Mouse (Mus musculus) thymus, adult 2 months (tissue): ENCODE measurements around the gene Rab22a. TPM values are rescaled to one million over a fixed set of nuclear protein-coding genes. Genes with fewer than 3 reads are reported as not detected.

ENCODE experiments used
- DNase-seq: peaks from one replicate; pipeline ENCODE4 v3.0.0; 2021
- H3K27ac ChIP-seq: fragments of 200-500 bp; 2 replicates; pipeline ENCODE4 v1.5.1; 2012; ENCODE audit warnings: low read length, control low read depth; ENCODE audit not compliant: control insufficient read depth, insufficient read depth
- H3K27me3 ChIP-seq: fragments of 200-500 bp; 2 replicates; pipeline ENCODE4 v1.6.1; 2012; ENCODE audit warnings: mild to moderate bottlenecking, low read length, moderate library complexity, mixed read lengths; ENCODE audit not compliant: control insufficient read depth, insufficient read depth
- H3K36me3 ChIP-seq: fragments of 200-500 bp; 2 replicates; pipeline ENCODE4 v1.6.1; 2012; ENCODE audit warnings: mild to moderate bottlenecking, low read length, moderate library complexity; ENCODE audit not compliant: control insufficient read depth, insufficient read depth
- H3K4me1 ChIP-seq: fragments of 200-500 bp; replicated peaks from 2 replicates; pipeline ENCODE4 v1.6.1; 2012; ENCODE audit warnings: low read length; ENCODE audit not compliant: control insufficient read depth, insufficient read depth
- H3K4me3 ChIP-seq: fragments of 200-500 bp; 2 replicates; pipeline ENCODE4 v1.5.1; 2012; ENCODE audit warnings: mild to moderate bottlenecking, low read length, control low read depth, moderate library complexity; ENCODE audit not compliant: control insufficient read depth, insufficient read depth
- CTCF ChIP-seq: fragments of 200-500 bp; IDR thresholded peaks from 2 replicates; pipeline ENCODE4 v1.5.1; 2012; ENCODE audit warnings: mild to moderate bottlenecking, control low read depth, low read length, moderate library complexity, borderline replicate concordance; ENCODE audit not compliant: control insufficient read depth, poor library complexity, insufficient read depth; ENCODE audit errors: extremely low read depth
- POLR2A ChIP-seq: fragments of 200-500 bp; IDR thresholded peaks from 2 replicates; pipeline ENCODE4 v1.6.1; 2012; ENCODE audit warnings: mild to moderate bottlenecking, low read length, control low read depth, moderate library complexity; ENCODE audit not compliant: control insufficient read depth, poor library complexity, insufficient read depth; ENCODE audit errors: extremely low read depth
- WGBS: fragments of 180-500 bp; shearing (Covaris S2); methylation state at CpG from one replicate; pipeline ENCODE4 v1.1.7; 2018; 5-methylcytosine and 5-hydroxymethylcytosine counted together
- polyA plus RNA-seq: library from polyadenylated mRNA; depleted of rRNA; stranded (reverse); fragments of >200 nt; gene quantifications from 2 replicates; pipeline ENCODE4 v1.2.3, GENCODE M21; 2012

The Rab22a gene
- polyA plus RNA-seq, 1 experiment, result 33.8 TPM

GRCm38 (mm10) chr2:173680153-173680552 is 20.6 kb downstream of the Rab22a start:
- H3K4me1 ChIP-seq, result peaks cover 3% of the 10 kb centered on the region; the same call in 1 of the 2 replicates
- H3K36me3 ChIP-seq, result no peaks in the 10 kb centered on the region; the same call in 1 of the 2 replicates
- no peaks in the 10 kb centered on the region for H3K27me3 ChIP-seq
- H3K4me3 ChIP-seq, result no peak overlapping the region
- H3K27ac ChIP-seq, result no peak overlapping the region; the same call in 1 of the 2 replicates
- DNase-seq, result no peak
- 93% methylated on average over 1 of the region's 1 CpGs for WGBS
- TF ChIP-seq CTCF, result no peak
- no peak for TF ChIP-seq POLR2A

DNA sequence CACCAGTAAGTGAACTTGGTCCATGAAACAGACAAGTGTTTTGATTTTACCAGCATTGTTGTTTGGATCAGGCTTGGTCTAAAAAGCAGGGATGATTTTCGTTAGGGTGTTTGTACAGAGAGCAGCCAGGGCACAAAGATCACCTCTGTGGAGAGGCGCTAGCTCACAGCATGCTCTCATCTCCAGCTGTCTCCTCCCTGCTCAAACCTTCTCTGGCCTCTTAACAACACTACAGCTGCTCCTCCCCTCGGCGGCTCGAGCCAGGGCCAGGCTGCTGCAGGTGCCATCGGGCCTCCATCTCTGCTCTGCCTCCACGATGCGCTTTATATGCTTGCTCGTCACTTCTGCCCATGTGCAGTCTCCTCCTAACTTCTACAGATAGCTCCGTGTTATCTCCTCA is 23.2 kb downstream of the Rab22a start:
- no peaks in the 10 kb centered on the region for H3K36me3 ChIP-seq
- H3K27ac ChIP-seq, result no peak overlapping the region
- H3K4me3 ChIP-seq, result no peak overlapping the region
- DNase-seq, result no peak
- 0 out of 2 replicates have a peak, but pooled peaks cover 5% of the 10 kb centered on the region for H3K4me1 ChIP-seq
- TF ChIP-seq POLR2A (no peak), CTCF (no peak)
- WGBS, result 92% methylated on average over 10 of the region's 10 CpGs
- no peaks in the 10 kb centered on the region for H3K27me3 ChIP-seq

- Histone ChIP-seq H3K27ac (no peak overlapping the region), H3K4me1 (0 out of 2 replicates have a peak, but pooled peaks cover 5% of the 10 kb centered on the region), H3K36me3 (peaks cover 7% of the 10 kb centered on the region; the same call in 1 of the 2 replicates), H3K4me3 (no peak overlapping the region), H3K27me3 (no peaks in the 10 kb centered on the region)
- whole genome bisulfite sequencing, result 15% methylated on average over 3 of the region's 3 CpGs
- TF ChIP-seq POLR2A, result no peak
- TF ChIP-seq CTCF, result no peak
- DNase-seq, result no peak
Measured at GRCm38 (mm10) chr2:173685781-173686361, 26.3 kb downstream of the Rab22a start.

DNA sequence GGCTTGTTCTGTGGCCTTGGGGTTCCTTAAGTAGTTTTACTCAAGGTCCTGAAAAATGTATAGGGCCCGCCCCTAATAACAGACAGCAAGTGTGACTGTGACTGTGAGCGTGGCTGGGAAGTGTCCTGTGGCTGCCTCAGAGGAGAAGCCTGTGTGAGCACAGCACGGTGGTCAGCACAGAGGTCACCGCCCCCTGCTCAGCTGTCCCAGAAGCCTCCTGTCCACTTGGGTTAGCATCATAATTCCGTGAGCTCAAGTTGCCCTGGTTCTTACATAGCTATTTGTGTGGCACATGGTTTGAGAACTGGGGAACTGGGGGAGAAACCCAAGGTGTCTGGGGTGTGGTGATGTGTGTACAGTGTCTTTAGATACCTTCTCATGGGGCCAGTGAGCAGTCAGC is 27.8 kb downstream of the Rab22a start:
- Histone ChIP-seq H3K36me3 (peaks cover 7% of the 10 kb centered on the region; the same call in 1 of the 2 replicates), H3K4me1 (0 out of 2 replicates have a peak, but pooled peaks cover 5% of the 10 kb centered on the region), H3K4me3 (no peak overlapping the region), H3K27ac (no peak overlapping the region), H3K27me3 (no peaks in the 10 kb centered on the region)
- TF ChIP-seq POLR2A, result no peak
- no peak for TF ChIP-seq CTCF
- WGBS, result 96% methylated on average over 5 of the region's 5 CpGs
- DNase-seq, result no peak

GRCm38 (mm10) chr2:173689835-173690234 is 30.3 kb downstream of the Rab22a start:
- no peak for DNase-seq
- no peak for TF ChIP-seq CTCF
- TF ChIP-seq POLR2A, result no peak
- H3K27ac ChIP-seq, result no peak overlapping the region
- no peaks in the 10 kb centered on the region for H3K27me3 ChIP-seq
- H3K36me3 ChIP-seq, result peaks cover 10% of the 10 kb centered on the region; the same call in 1 of the 2 replicates
- 0 out of 2 replicates have a peak, but pooled peaks cover 5% of the 10 kb centered on the region for H3K4me1 ChIP-seq
- no peak overlapping the region for H3K4me3 ChIP-seq

GRCm38 (mm10) chr2:173691748-173692147 is 32.2 kb downstream of the Rab22a start:
- no peak for TF ChIP-seq POLR2A
- TF ChIP-seq CTCF, result no peak
- H3K4me3 ChIP-seq, result no peak overlapping the region
- no peak overlapping the region for H3K27ac ChIP-seq
- peaks cover 25% of the 10 kb centered on the region for H3K36me3 ChIP-seq
- WGBS, result 97% methylated on average over 6 of the region's 6 CpGs
- DNase-seq, result no peak
- no peaks in the 10 kb centered on the region for H3K4me1 ChIP-seq
- no peaks in the 10 kb centered on the region for H3K27me3 ChIP-seq

GRCm38 (mm10) chr2:173692693-173693092 is 33.1 kb downstream of the Rab22a start:
- TF ChIP-seq CTCF, result no peak
- TF ChIP-seq POLR2A, result no peak
- Histone ChIP-seq H3K4me1 (no peaks in the 10 kb centered on the region), H3K36me3 (peaks cover 34% of the 10 kb centered on the region), H3K27ac (no peak overlapping the region), H3K4me3 (no peak overlapping the region), H3K27me3 (no peaks in the 10 kb centered on the region)
- no peak for DNase-seq
- 97% methylated on average over 2 of the region's 2 CpGs for WGBS
